Mouse (Mus musculus): ENCODE data around the gene Vegfa.

DNA sequence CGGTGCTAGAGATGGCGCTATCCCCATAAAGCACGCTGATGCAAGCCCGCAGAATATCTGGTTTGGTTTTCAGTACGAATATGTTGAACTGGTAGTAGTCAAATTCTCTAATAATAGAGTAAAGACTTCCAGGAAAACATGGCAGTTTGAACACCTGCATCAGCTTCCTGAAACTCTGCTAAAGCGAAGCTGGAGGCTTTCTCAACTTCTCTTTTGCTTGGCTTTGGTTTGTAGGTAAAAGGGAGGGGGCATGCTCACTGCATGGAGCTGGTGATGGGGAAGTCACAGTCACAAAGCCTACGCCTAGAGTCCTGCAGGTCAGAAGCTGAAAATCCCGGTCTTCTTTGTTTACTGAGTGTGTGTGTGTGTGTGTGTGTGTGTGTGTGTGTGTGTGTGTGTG, 13.6 kb upstream of the Vegfa start:
- TF ChIP-seq POLR2A (IDR thresholded peaks at IDR 0.05; ENCODE audit: insufficient read length, low read depth) = no peak
- no peak for TF ChIP-seq MYOD1 (IDR thresholded peaks at IDR 0.05; ENCODE audit: control insufficient read depth in 1 of 3, insufficient read length in 2 of 3, low read depth in 2 of 3)
- TF ChIP-seq CEBPB (IDR thresholded peaks at IDR 0.05; ENCODE audit: insufficient read depth, poor library complexity, severe bottlenecking) = no peak
- TF ChIP-seq POLR2AphosphoS2 (IDR thresholded peaks at IDR 0.05; ENCODE audit: insufficient read length, low read depth) = no peak
- no peak for TF ChIP-seq E2F4 (IDR thresholded peaks at IDR 0.05; ENCODE audit: insufficient read depth)
- TF ChIP-seq MYOG (IDR thresholded peaks at IDR 0.05; ENCODE audit: control insufficient read depth in 1 of 3, insufficient read depth in 1 of 3, insufficient read length in 2 of 3, low read depth in 2 of 3) = no peak
- TF ChIP-seq SRF (IDR thresholded peaks at IDR 0.05; ENCODE audit: control insufficient read depth, insufficient read length, low read depth) = no peak
- no peak for TF ChIP-seq TCF3 (IDR thresholded peaks at IDR 0.05; ENCODE audit: insufficient read length, low read depth)
- TF ChIP-seq USF1 (IDR thresholded peaks at IDR 0.05; ENCODE audit: low read depth) = no peak
- TF ChIP-seq REST (IDR thresholded peaks at IDR 0.05; ENCODE audit: insufficient read depth, insufficient read length) = no peak
- no peak for TF ChIP-seq MAX (IDR thresholded peaks at IDR 0.05; ENCODE audit: low read depth)
- TF ChIP-seq TCF12 (IDR thresholded peaks at IDR 0.05; ENCODE audit: insufficient read depth, poor library complexity, severe bottlenecking) = no peak

All from myocyte (in vitro differentiated cells).